Mouse (Mus musculus): ENCODE data around the gene Dab1.

Dab1 gene

DNA sequence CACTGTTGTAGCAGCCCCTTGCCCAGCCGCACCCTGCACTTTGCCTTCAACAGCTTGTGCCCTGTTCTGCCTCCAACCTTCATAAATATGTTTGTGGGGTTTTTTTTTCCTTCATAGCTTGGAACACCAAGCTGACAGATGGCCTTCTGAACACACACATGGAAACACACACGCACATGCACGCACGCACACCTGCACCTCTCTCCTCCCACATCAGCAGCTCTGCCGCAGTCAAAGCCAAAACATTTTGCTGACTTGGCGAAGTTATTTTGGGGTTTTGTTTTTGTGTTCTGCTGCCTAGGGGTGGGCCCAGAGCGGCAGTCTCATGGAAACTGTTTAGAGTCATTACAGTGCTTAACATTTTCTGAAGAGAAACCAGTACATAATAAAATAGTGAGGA is 1071.9 kb downstream of the Dab1 start:
- no peak for DNase-seq

DNA sequence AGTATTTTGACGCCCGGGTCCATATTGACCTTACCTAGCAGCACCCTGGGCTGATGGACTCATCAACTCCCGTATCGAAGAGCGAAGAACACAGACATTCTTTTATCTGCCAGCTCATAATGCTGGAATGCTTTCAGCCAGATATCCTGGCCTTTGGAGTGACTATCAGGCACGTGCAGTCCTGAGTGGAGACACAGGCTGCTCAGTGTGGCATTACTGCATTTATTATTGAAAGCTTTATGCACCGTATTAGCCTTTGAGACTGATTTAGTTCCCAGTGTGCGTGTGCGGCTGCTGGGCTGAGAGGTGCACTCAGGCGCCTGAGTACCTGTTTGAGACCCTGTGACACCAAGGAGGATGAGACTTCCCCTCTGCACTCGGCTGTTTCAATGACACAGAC is 1075.0 kb downstream of the Dab1 start:
- DNase-seq = no peak

DNA sequence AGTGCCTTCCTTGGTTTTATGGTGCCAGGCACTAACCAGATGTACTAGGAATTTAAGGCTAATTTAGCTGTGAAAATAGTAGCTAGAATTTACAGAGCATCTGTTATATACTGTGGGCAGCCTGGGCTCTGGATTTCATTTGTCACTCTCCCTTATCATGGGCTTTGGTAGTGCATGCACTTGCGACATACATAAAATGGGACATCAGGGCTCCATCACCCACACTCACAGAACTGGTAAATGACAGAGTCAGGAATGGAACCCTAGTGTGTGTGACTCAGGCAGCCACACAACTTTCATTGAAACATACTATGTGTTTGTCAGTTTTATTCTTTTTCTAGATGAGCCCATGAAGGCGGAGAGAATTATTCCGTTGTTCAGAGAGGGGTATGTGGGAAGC is 1077.4 kb downstream of the Dab1 start:
- no peak for DNase-seq

- DNase-seq = no peak
Measured at GRCm38 (mm10) chr4:104697703-104698102, 1078.5 kb downstream of the Dab1 start.

DNA sequence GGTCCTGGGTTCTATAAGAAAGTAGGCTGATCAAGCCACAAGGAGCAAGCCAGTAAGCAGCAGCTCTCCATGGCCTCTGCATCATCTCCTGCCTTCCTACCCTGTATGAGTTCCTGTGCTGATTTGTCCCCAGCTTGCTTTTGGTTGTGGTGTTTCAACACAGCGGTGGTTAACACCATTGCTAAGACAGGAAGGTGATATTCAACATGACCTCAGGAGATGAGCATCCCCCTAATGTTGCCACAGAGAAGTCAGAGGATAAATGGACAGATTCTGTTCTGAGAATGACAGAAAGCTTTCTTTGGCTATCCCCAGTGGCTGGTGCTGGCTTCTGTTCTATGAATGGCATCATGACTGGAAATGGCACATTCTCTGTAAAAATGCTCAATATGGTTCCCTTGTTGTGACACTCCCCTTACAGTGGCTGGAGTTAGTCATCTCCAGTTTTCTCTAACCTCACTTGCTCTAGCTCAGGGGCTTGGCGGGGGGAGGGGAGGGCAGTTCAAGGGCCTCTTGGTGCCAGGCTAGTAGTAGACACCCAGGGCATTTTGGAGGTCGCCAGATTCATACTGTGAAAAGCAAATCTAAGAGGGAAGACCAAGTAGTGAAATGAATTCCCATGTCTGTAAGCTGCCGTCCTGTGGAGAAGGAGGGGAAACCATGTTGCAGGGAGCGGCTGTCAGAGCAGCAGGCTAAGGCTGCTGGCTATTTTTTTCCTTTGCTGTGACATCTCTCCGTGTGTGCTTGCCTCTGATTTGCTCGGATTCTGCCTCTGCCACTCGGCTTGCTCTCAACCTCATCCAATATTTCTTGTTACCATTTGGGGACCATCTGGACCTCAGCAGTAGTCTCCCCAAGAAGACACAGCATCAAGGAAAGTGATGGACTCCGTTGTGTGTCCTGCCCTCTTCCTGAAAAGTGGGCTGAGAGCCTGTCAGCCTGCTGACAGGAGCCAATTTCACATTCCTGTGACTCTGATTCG is 1086.8 kb downstream of the Dab1 start:
- DNase-seq = no peak

GRCm38 (mm10) chr4:104712338-104713083 is 1093.4 kb downstream of the Dab1 start:
- no peak for DNase-seq

- no peak for DNase-seq
Measured at GRCm38 (mm10) chr4:104714925-104715519, 1095.9 kb downstream of the Dab1 start.

GRCm38 (mm10) chr4:104715857-104716256 is 1096.7 kb downstream of the Dab1 start:
- DNase-seq = no peak

GRCm38 (mm10) chr4:104716506-104716905 is 1097.3 kb downstream of the Dab1 start:
- no peak for DNase-seq

- no peak for DNase-seq
Measured at GRCm38 (mm10) chr4:104718973-104719795, 1100.0 kb downstream of the Dab1 start.

GRCm38 (mm10) chr4:104723527-104724045 is 1104.4 kb downstream of the Dab1 start:
- DNase-seq = no peak

GRCm38 (mm10) chr4:104724258-104724657 is 1105.1 kb downstream of the Dab1 start:
- no peak for DNase-seq

DNA sequence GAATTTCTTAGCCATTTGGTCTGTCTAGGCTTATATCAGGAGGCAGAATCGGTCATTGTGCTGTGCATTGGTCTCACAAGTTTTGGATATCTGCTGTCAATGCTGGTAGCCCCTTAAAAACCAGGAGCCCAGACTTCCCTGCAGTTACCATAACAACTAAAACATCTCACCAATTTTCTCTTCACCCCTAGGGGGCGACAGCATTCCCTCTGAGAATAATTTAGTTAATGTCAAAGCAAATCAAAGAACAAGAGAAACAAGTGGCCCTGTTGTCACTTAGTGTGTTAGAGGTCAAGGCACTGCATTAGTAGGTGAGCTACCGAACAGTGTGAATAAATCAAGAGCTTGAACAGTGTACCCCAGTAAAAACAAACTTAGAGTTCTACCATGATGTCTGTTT is 1106.5 kb downstream of the Dab1 start:
- no peak for DNase-seq

GRCm38 (mm10) chr4:104729185-104729584 is 1110.0 kb downstream of the Dab1 start:
- DNase-seq = no peak

GRCm38 (mm10) chr4:104746500-104746899 is 1127.3 kb downstream of the Dab1 start:
- no peak for DNase-seq

GRCm38 (mm10) chr4:104754090-104754489 is 1134.9 kb downstream of the Dab1 start:
- no peak for DNase-seq

DNA sequence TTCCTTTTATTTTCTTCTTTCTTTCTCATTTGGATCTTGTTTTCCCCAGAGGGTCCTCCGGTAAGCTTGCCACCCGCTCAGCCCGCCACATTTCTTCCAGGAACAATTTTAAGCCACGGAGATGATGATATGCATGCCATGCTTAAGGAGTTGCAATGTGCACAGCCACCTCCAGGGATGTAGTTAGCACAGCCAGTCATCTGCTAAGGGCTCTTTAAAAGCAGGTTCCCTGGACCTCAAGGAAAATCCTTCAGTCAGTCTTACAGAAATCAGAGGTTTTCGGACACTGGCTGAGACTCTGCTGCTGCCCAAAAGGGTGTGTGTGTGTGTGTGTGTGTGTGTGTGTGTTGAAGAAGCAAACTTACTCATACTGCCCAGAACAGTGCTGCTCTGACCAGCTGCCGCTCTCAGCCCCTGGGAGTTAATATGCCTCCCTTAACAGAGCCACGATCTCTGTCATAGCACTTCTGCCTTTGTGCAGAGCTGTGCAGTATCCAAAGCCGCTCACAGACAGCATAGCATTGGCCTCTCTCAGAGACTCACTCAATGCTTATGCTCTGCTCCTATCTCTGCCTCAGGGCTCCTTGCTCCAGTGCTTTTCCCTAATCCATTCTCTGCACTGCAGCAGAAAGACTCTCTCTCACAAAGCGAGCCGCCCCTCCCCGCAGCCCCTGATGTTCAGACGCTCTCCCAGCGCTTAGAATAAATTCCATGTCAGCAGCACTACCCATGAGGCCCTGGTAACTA is 1141.9 kb downstream of the Dab1 start:
- no peak for DNase-seq

- no peak for DNase-seq
Measured at GRCm38 (mm10) chr4:104766065-104766464, 1146.9 kb downstream of the Dab1 start, which contains the start of gene C8b. Gene C8b, plus strand, starts transcription at chr4:104766317.

- DNase-seq = no peak
Measured at GRCm38 (mm10) chr4:104768190-104768589, 1149.0 kb downstream of the Dab1 start.

DNA sequence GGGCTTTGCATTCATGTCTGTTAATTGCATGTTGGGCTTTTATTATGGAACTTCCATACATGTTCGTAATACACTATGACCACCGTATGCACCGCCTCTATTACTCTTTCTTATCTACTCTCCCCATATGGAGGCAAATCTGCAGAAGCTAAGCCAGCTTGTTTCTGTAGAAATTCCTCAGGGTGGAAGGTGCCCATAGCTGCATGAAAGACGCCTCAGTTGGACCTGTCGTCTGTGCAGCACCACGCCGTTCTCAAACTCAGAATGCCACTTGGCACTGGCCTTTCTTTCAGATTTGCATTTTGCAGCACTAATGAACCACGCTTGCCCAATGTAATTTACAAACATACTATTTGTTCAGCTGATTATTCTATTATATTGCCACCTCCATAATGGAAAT is 1150.4 kb downstream of the Dab1 start:
- DNase-seq = no peak

- DNase-seq = no peak
Measured at GRCm38 (mm10) chr4:104770331-104770730, 1151.2 kb downstream of the Dab1 start.

- no peak for DNase-seq
Measured at GRCm38 (mm10) chr4:104775601-104776000, 1156.4 kb downstream of the Dab1 start.
